Mouse (Mus musculus): ENCODE measurements around the gene Mgat5b. TPM values are rescaled to one million over a fixed set of nuclear protein-coding genes. Genes with fewer than 3 reads are reported as not detected.

The Mgat5b gene
- polyA plus RNA-seq, 1 experiment from 2014 or later: 0.67 TPM

GRCm38 (mm10) chr11:116951429-116951828 is 32.8 kb downstream of the Mgat5b start:
- no peak overlapping the region for H3K27ac ChIP-seq (replicated peaks)
- H3K9ac ChIP-seq: no peak overlapping the region
- 0 out of 2 replicates have a peak, but pooled peaks cover 6% of the 10 kb centered on the region for H3K9me3 ChIP-seq
- H3K36me3 ChIP-seq: no peaks in the 10 kb centered on the region
- H3K27me3 ChIP-seq (replicated peaks): no peaks in the 10 kb centered on the region
- WGBS: 52% methylated on average over 1 of the region's 1 CpGs
- ATAC-seq (ENCODE audit: extremely low read depth, insufficient number of reproducible peaks, low FRiP score, low TSS enrichment): no peak
- no peak overlapping the region for H3K4me3 ChIP-seq
- peaks cover 30% of the 10 kb centered on the region for H3K4me1 ChIP-seq
- no peak overlapping the region for H3K4me2 ChIP-seq

DNA sequence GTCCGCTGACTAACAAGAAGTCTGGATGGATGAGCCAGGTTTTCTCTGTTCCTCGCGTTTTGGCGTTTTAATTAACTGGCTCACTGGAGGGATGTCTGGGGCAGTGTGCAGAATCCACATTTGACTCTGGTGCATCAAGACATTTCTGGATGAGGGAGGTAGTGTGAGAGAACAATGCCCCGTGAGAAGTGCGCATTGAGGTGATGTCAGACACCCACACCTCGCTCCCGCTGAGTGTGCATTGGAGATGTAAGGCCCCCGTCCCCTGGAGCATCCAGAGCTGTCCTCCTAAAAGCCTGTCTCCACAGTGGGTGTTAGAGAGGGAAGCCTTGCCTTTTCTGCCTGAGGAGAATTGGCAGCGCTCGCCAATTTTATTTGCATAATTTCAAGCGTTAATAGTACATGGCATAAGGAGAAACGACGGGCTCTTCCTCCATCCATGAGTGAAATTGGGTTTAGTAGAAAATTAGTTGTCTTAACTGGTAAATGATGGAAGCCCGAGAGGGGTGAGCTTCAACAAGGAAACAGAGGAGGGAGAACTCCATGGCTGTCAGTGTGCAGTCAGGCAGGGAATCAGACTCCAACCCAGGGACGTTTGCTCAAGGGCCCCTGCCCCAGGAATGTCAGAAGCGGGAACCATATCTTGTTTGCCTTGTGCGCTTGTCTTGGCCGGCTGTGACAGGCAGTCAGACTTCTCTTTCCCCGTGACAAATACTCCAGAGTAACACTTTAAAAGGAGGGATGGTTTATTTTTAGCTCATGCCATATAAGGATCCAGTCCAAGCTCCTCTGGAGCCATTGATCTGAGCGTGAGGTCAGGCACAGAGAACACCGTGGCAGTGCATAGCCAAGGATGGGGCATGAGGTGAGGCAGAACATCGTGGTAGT is 35.8 kb downstream of the Mgat5b start:
- Histone ChIP-seq H3K4me2 (no peak overlapping the region), H3K27me3 (replicated peaks) (no peaks in the 10 kb centered on the region), H3K9ac (peak overlapping the region; percentile 50; the same call in 1 of the 2 replicates), H3K4me3 (no peak overlapping the region), H3K36me3 (no peaks in the 10 kb centered on the region), H3K27ac (replicated peaks) (peak overlapping the region; percentile 89), H3K9me3 (0 out of 2 replicates have a peak, but pooled peaks cover 9% of the 10 kb centered on the region), H3K4me1 (peaks cover 33% of the 10 kb centered on the region)
- 57% methylated on average over 23 of the region's 23 CpGs for whole genome bisulfite sequencing
- peak; percentile 32; the same call in 1 of the 2 replicates for ATAC-seq (ENCODE audit: extremely low read depth, insufficient number of reproducible peaks, low FRiP score, low TSS enrichment)

DNA sequence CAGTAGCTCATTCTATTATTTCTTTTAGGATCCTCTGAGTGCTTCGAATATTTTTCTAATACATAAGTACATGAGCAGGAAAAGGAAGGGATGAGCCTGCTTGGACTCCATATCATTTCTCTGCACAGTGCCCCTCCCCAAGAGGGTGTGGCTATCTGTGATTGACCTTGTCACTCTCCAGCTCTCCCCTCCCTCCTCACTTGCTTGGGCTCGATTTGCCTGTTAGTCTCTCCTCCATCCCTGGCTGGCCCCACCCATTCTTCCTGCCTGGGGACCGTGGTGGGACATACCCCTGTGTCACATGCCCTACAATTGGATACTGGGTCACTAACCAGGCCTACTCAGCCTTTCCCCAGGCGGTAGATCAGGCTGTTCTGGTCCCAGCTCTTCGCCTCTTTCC is 39.9 kb downstream of the Mgat5b start:
- Histone ChIP-seq H3K4me3 (no peak overlapping the region), H3K27me3 (replicated peaks) (no peaks in the 10 kb centered on the region), H3K36me3 (no peaks in the 10 kb centered on the region), H3K4me2 (no peak overlapping the region), H3K4me1 (peaks cover 20% of the 10 kb centered on the region), H3K9me3 (0 out of 2 replicates have a peak, but pooled peaks cover 9% of the 10 kb centered on the region), H3K27ac (replicated peaks) (no peak overlapping the region), H3K9ac (no peak overlapping the region)
- WGBS: 43% methylated on average over 5 of the region's 5 CpGs
- ATAC-seq (ENCODE audit: extremely low read depth, insufficient number of reproducible peaks, low FRiP score, low TSS enrichment): no peak

DNA sequence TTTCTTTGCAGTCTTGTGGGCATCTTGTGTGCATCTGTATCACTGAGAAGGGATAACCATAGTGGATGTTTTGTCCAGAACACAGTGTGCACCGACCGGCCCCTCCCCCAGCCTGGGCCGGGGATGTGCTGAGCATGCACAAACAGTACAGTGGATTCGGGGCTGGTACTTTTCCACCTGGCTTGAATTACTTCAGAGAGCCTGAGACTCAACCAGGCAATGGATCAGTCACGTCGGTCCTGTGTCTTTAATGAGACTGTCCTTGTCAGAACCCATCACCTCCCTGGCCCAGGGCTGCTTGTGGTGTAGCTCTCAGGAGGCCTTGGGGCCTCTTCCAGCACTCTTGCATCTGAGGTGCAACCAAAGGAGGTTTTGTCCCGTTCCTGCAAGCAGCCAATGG is 46.4 kb downstream of the Mgat5b start:
- Histone ChIP-seq H3K4me2 (no peak overlapping the region), H3K4me3 (no peak overlapping the region), H3K9ac (no peak overlapping the region), H3K9me3 (no peaks in the 10 kb centered on the region), H3K4me1 (peaks cover 13% of the 10 kb centered on the region), H3K27ac (replicated peaks) (no peak overlapping the region), H3K27me3 (replicated peaks) (peaks cover 8% of the 10 kb centered on the region; the same call in 1 of the 2 replicates), H3K36me3 (no peaks in the 10 kb centered on the region)
- no peak for ATAC-seq (ENCODE audit: extremely low read depth, insufficient number of reproducible peaks, low FRiP score, low TSS enrichment)
- 75% methylated on average over 7 of the region's 7 CpGs for WGBS

DNA sequence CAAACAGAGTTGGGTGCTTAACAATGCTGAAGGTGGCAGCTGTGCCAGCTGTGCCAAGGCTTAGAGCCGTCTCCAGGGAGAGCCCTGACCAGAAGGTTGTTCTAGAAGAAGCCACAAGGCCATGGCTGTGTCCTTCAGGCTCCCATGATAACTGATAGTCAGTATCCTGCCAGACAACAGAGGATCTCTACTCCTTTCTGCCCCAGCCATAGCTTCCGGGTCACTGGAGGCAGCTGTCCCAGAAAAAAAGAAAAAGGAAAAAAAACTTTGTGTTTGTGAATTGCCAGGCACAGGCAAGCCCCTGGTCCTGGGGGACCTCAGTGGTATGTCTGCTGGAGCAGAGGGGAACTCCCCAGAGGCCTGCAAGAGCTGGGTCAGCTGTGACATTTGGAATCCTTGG is 47.3 kb downstream of the Mgat5b start:
- Histone ChIP-seq H3K27me3 (replicated peaks) (peaks cover 8% of the 10 kb centered on the region; the same call in 1 of the 2 replicates), H3K9me3 (no peaks in the 10 kb centered on the region), H3K36me3 (no peaks in the 10 kb centered on the region), H3K4me3 (no peak overlapping the region), H3K4me1 (peaks cover 13% of the 10 kb centered on the region), H3K9ac (no peak overlapping the region), H3K27ac (replicated peaks) (no peak overlapping the region), H3K4me2 (no peak overlapping the region)
- WGBS: 72% methylated on average over 2 of the region's 2 CpGs
- ATAC-seq (ENCODE audit: extremely low read depth, insufficient number of reproducible peaks, low FRiP score, low TSS enrichment): no peak

- Histone ChIP-seq H3K27me3 (replicated peaks) (peaks cover 9% of the 10 kb centered on the region), H3K4me2 (no peak overlapping the region), H3K4me1 (peaks cover 13% of the 10 kb centered on the region), H3K36me3 (no peaks in the 10 kb centered on the region), H3K27ac (replicated peaks) (no peak overlapping the region), H3K4me3 (no peak overlapping the region), H3K9me3 (no peaks in the 10 kb centered on the region), H3K9ac (no peak overlapping the region)
- 71% methylated on average over 9 of the region's 9 CpGs for WGBS
- no peak for ATAC-seq (ENCODE audit: extremely low read depth, insufficient number of reproducible peaks, low FRiP score, low TSS enrichment)
Observed at GRCm38 (mm10) chr11:116968586-116968985, 49.9 kb downstream of the Mgat5b start.

GRCm38 (mm10) chr11:116969498-116969897 is 50.8 kb downstream of the Mgat5b start:
- 51% methylated on average over 11 of the region's 11 CpGs for WGBS
- Histone ChIP-seq H3K4me3 (no peak overlapping the region), H3K9me3 (no peaks in the 10 kb centered on the region), H3K9ac (no peak overlapping the region), H3K4me1 (peaks cover 13% of the 10 kb centered on the region), H3K27me3 (replicated peaks) (peaks cover 18% of the 10 kb centered on the region), H3K4me2 (no peak overlapping the region), H3K36me3 (no peaks in the 10 kb centered on the region), H3K27ac (replicated peaks) (no peak overlapping the region)
- no peak for ATAC-seq (ENCODE audit: extremely low read depth, insufficient number of reproducible peaks, low FRiP score, low TSS enrichment)

- Histone ChIP-seq H3K9me3 (no peaks in the 10 kb centered on the region), H3K4me3 (no peak overlapping the region)
- ATAC-seq (ENCODE audit: extremely low read depth, insufficient number of reproducible peaks, low FRiP score, low TSS enrichment): no peak
Observed at GRCm38 (mm10) chr11:116970847-116971246, 52.2 kb downstream of the Mgat5b start.

DNA sequence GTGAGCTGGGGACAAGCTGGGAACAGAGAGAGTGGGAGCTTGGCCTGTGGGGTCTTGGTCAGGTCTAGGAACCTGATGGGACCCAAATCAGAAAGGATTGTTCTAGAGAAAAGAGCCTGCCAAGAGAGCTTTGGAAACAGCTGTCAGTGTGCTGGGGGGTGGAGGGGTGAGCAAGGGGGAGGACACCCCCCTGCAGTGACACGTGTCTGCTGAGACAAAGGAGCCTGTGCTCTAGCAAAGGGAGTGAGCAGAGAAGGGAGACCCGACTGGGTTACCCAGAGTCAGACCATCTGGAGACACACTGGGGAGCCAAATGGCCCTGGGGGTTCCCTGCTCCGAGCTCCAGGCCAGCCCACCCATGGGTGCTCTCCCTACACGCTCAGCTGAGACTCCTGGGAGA is 54.2 kb downstream of the Mgat5b start:
- ATAC-seq (ENCODE audit: extremely low read depth, insufficient number of reproducible peaks, low FRiP score, low TSS enrichment): no peak
- no peak overlapping the region for H3K4me2 ChIP-seq
- no peak overlapping the region for H3K27ac ChIP-seq (replicated peaks)
- peaks cover 5% of the 10 kb centered on the region; the same call in 1 of the 2 replicates for H3K4me1 ChIP-seq
- no peak overlapping the region for H3K9ac ChIP-seq
- H3K9me3 ChIP-seq: no peaks in the 10 kb centered on the region
- WGBS: 49% methylated on average over 4 of the region's 4 CpGs
- peaks cover 20% of the 10 kb centered on the region for H3K27me3 ChIP-seq (replicated peaks)
- H3K36me3 ChIP-seq: no peaks in the 10 kb centered on the region
- H3K4me3 ChIP-seq: no peak overlapping the region

More at GRCm38 (mm10) chr11:116970847-116971246, 52.2 kb downstream of the Mgat5b start:
- no peak overlapping the region for H3K4me2 ChIP-seq
- peaks cover 12% of the 10 kb centered on the region for H3K4me1 ChIP-seq
- WGBS: 74% methylated on average over 4 of the region's 4 CpGs
- no peaks in the 10 kb centered on the region for H3K36me3 ChIP-seq
- H3K27ac ChIP-seq (replicated peaks): no peak overlapping the region
- H3K27me3 ChIP-seq (replicated peaks): peaks cover 19% of the 10 kb centered on the region
- H3K9ac ChIP-seq: no peak overlapping the region

- WGBS: 90% methylated on average over 9 of the region's 9 CpGs
- no peak overlapping the region for H3K4me2 ChIP-seq
- peaks cover 19% of the 10 kb centered on the region for H3K27me3 ChIP-seq (replicated peaks)
- no peaks in the 10 kb centered on the region for H3K36me3 ChIP-seq
- H3K27ac ChIP-seq (replicated peaks): no peak overlapping the region
- no peak overlapping the region for H3K4me3 ChIP-seq
- no peak overlapping the region for H3K9ac ChIP-seq
- ATAC-seq (ENCODE audit: extremely low read depth, insufficient number of reproducible peaks, low FRiP score, low TSS enrichment): no peak
- H3K4me1 ChIP-seq: peaks cover 5% of the 10 kb centered on the region; the same call in 1 of the 2 replicates
- H3K9me3 ChIP-seq: no peaks in the 10 kb centered on the region
Observed at GRCm38 (mm10) chr11:116973508-116973907, 54.8 kb downstream of the Mgat5b start.

DNA sequence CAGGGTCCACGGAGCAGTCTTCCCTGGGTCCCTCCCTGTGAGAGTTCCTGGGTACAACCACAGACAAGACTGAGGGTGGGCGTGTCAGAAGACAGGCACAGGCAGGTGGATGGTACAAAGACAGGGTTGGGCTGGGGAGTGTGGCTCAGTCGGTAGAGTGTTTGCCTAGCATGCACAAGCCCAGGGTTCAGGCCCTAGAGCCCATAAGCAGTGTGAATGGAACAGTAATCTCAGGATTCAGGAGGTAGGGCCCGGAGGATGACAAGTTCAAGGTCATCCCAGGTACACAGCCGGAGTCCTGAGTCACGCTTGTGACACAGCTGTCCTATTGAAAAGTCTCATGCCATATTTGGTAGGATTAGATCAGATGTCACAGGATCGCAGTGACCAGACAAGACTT is 55.7 kb downstream of the Mgat5b start:
- peaks cover 15% of the 10 kb centered on the region for H3K27me3 ChIP-seq (replicated peaks)
- no peaks in the 10 kb centered on the region for H3K36me3 ChIP-seq
- no peaks in the 10 kb centered on the region for H3K9me3 ChIP-seq
- no peak overlapping the region for H3K4me3 ChIP-seq
- H3K4me2 ChIP-seq: no peak overlapping the region
- ATAC-seq (ENCODE audit: extremely low read depth, insufficient number of reproducible peaks, low FRiP score, low TSS enrichment): no peak
- H3K4me1 ChIP-seq: peaks cover 5% of the 10 kb centered on the region; the same call in 1 of the 2 replicates
- H3K9ac ChIP-seq: no peak overlapping the region
- WGBS: 83% methylated on average over 7 of the region's 7 CpGs
- no peak overlapping the region for H3K27ac ChIP-seq (replicated peaks)
